In genomic region chr3:156766171-156766845, GRCm38 (mm10) we compare ENCODE assay signal across 19 mouse cellular contexts.
DNase-seq lines count a peak whose midpoint lies in the region; ATAC-seq and TF ChIP-seq lines count a peak whose summit lies in the region.
"Had no signal": no experiment of that assay in that cellular context is flagged by ENCODE, and none has a peak within 500 bp of the region (broad histone marks: within the 10 kb centered on the region; RNA-seq: fewer than 3 reads in every experiment).

No protein-coding gene starts in this region.

- no peak overlapping the region for H3K4me3 ChIP-seq in heart, embryonic 16.5 days (ENCODE audit: low read length)
- no peak overlapping the region for H3K4me3 ChIP-seq in heart, embryonic 12.5 days
- H3K4me3 ChIP-seq in lung, postnatal 0 days (ENCODE audit: low read depth, low read length): no peak overlapping the region
- H3K4me3 ChIP-seq in gastrocnemius, adult 2 months: no peak overlapping the region
- H3K4me3 ChIP-seq: hindbrain, embryonic 13.5 days; layer of hippocampus, adult 2 months; left cerebral cortex, adult 2 months; limb, embryonic 15.5 days; midbrain, embryonic 15.5 days had no signal

- H3K4me1 ChIP-seq in heart, embryonic 16.5 days (ENCODE audit: control insufficient read depth, insufficient read depth, low read length): peaks cover 9% of the 10 kb centered on the region; the same call in 1 of the 2 replicates
- H3K4me1 ChIP-seq in heart, embryonic 12.5 days (replicated peaks): peaks cover 11% of the 10 kb centered on the region
- H3K4me1 ChIP-seq in lung, postnatal 0 days (ENCODE audit: insufficient read depth, low read depth, low read length): no peaks in the 10 kb centered on the region
- H3K4me1 ChIP-seq: limb, embryonic 15.5 days had no signal

- H3K36me3 ChIP-seq in heart, embryonic 16.5 days (ENCODE audit: control insufficient read depth, insufficient read depth): no peaks in the 10 kb centered on the region
- H3K36me3 ChIP-seq in heart, embryonic 12.5 days: no peaks in the 10 kb centered on the region
- H3K36me3 ChIP-seq in lung, postnatal 0 days (ENCODE audit: insufficient read depth, low read length): no peaks in the 10 kb centered on the region
- H3K36me3 ChIP-seq: G1E; hindbrain, embryonic 13.5 days; limb, embryonic 15.5 days; midbrain, embryonic 15.5 days had no signal

- TF ChIP-seq CTCF in lung, postnatal 0 days (IDR thresholded peaks at IDR 0.05): no peak
- no peak for TF ChIP-seq CTCF in gastrocnemius, adult 2 months (IDR thresholded peaks at IDR 0.05)

- peak overlapping the region; percentile 7; the same call in 1 of the 2 replicates for H3K27ac ChIP-seq in heart, embryonic 16.5 days (ENCODE audit: low read length)
- no peak overlapping the region for H3K27ac ChIP-seq in heart, embryonic 12.5 days (ENCODE audit: poor library complexity, severe bottlenecking)
- no peak overlapping the region for H3K27ac ChIP-seq in lung, postnatal 0 days (ENCODE audit: low read length)
- no peak overlapping the region for H3K27ac ChIP-seq in gastrocnemius, adult 2 months
- H3K27ac ChIP-seq: hindbrain, embryonic 13.5 days; kidney, postnatal 0 days; layer of hippocampus, adult 2 months; left cerebral cortex, adult 2 months; limb, embryonic 15.5 days; midbrain, embryonic 15.5 days had no signal

- peak; percentile 36 for DNase-seq in lung, postnatal 0 days (ENCODE audit: low spot score)
- DNase-seq in lung, postnatal 25 days (ENCODE audit: low spot score): no peak
- DNase-seq in cerebellum, adult 8-10 months: peak; percentile 35
- DNase-seq in cerebellum, postnatal 36 days: peak; percentile 22 to 46
- no peak for DNase-seq in kidney, postnatal 10 days
- no peak for DNase-seq in gastrocnemius, adult 2 months
- DNase-seq: adrenal gland, postnatal 36 days; spleen, adult 18-20 months; thymus, adult 18-20 months had no signal

- no peaks in the 10 kb centered on the region for H3K9me3 ChIP-seq in heart, embryonic 16.5 days (replicated peaks; ENCODE audit: control insufficient read depth, low read length)
- H3K9me3 ChIP-seq in heart, embryonic 12.5 days (replicated peaks): no peaks in the 10 kb centered on the region
- H3K9me3 ChIP-seq in lung, postnatal 0 days (ENCODE audit: low read length): no peaks in the 10 kb centered on the region
- H3K9me3 ChIP-seq: hindbrain, embryonic 13.5 days; limb, embryonic 15.5 days; midbrain, embryonic 15.5 days had no signal

- TF ChIP-seq EP300 in lung, postnatal 0 days (IDR thresholded peaks at IDR 0.05): no peak

- WGBS in heart, embryonic 16.5 days: 37% methylated on average over 2 of the region's 2 CpGs
- 36% methylated on average over 2 of the region's 2 CpGs for WGBS in heart, embryonic 12.5 days
- WGBS in lung, postnatal 0 days: 37% methylated on average over 2 of the region's 2 CpGs

- intact Hi-C loops in gastrocnemius, adult 2 months (cut with DNase I): no loop called here

- H3K9ac ChIP-seq in heart, embryonic 16.5 days (ENCODE audit: low read length): no peak overlapping the region
- H3K9ac ChIP-seq in heart, embryonic 12.5 days: no peak overlapping the region
- H3K9ac ChIP-seq in lung, postnatal 0 days (replicated peaks; ENCODE audit: low read depth): no peak overlapping the region
- H3K9ac ChIP-seq: hindbrain, embryonic 13.5 days; limb, embryonic 15.5 days; midbrain, embryonic 15.5 days had no signal

- H3K4me2 ChIP-seq in heart, embryonic 16.5 days (ENCODE audit: low read depth, low read length): no peak overlapping the region
- H3K4me2 ChIP-seq in heart, embryonic 12.5 days: no peak overlapping the region
- H3K4me2 ChIP-seq in lung, postnatal 0 days (replicated peaks; ENCODE audit: low read depth, low read length): no peak overlapping the region
- H3K4me2 ChIP-seq: hindbrain, embryonic 13.5 days; limb, embryonic 15.5 days; midbrain, embryonic 15.5 days had no signal

- H3K27me3 ChIP-seq in heart, embryonic 16.5 days (ENCODE audit: control insufficient read depth, insufficient read depth, low read length): no peaks in the 10 kb centered on the region
- no peaks in the 10 kb centered on the region for H3K27me3 ChIP-seq in heart, embryonic 12.5 days (replicated peaks)
- H3K27me3 ChIP-seq in lung, postnatal 0 days (replicated peaks; ENCODE audit: insufficient read depth, low read length): no peaks in the 10 kb centered on the region
- H3K27me3 ChIP-seq: hindbrain, embryonic 13.5 days; limb, embryonic 15.5 days; midbrain, embryonic 15.5 days had no signal

- no peak; the same call in 1 of the 2 replicates for ATAC-seq in heart, embryonic 16.5 days (replicated peaks; ENCODE audit: extremely low read depth, insufficient read depth, low FRiP score)
- ATAC-seq in heart, embryonic 12.5 days (ENCODE audit: insufficient number of reproducible peaks, low FRiP score): no peak
- ATAC-seq in lung, postnatal 0 days: no peak
- ATAC-seq: intestine, postnatal 0 days; midbrain, embryonic 15.5 days had no signal

Comparison
In these comparisons a context has a peak if more than half of its experiments do, and no peak if none do; other contexts are left out.
1. DNase-seq: peak in lung, postnatal 0 days (single experiment), cerebellum, adult 8-10 months (single experiment) and cerebellum, postnatal 36 days (2 of 2); none in lung, postnatal 25 days (single experiment), kidney, postnatal 10 days (single experiment) and gastrocnemius, adult 2 months (single experiment).